Mouse (Mus musculus) heart, postnatal 0 days (tissue): ENCODE measurements around the gene Ntm. TPM values are rescaled to one million over a fixed set of nuclear protein-coding genes. Genes with fewer than 3 reads are reported as not detected.

ENCODE experiments used
- ATAC-seq: fragments of 200-750 bp; cut with Nextera tagmentation; 2 replicates; pipeline ENCODE4 v1.8.0; 2017; ENCODE audit warnings: low read depth, moderate number of reproducible peaks, moderate library complexity; ENCODE audit not compliant: insufficient read depth
- DNase-seq: peaks from one replicate; pipeline ENCODE4 v3.0.0-alpha.2; 2016; ENCODE audit warnings: low spot score
- H3K27ac ChIP-seq: fragments of 300-500 bp; sonication (generic); 2 replicates; pipeline ENCODE4 v1.5.1; 2014; ENCODE audit warnings: low read depth, mild to moderate bottlenecking
- H3K27me3 ChIP-seq: fragments of 300-500 bp; sonication (generic); 2 replicates; pipeline ENCODE4 v1.6.1; 2014; ENCODE audit warnings: low read length, mixed read lengths; ENCODE audit not compliant: control insufficient read depth, insufficient read depth
- H3K36me3 ChIP-seq: fragments of 300-500 bp; sonication (generic); replicated peaks from 2 replicates; pipeline ENCODE4 v1.6.1; 2014; ENCODE audit warnings: low read length, mixed read lengths; ENCODE audit not compliant: control insufficient read depth, insufficient read depth
- H3K4me1 ChIP-seq: fragments of 300-500 bp; sonication (generic); 2 replicates; pipeline ENCODE4 v1.6.1; 2014; ENCODE audit warnings: antibody characterized with exemption; ENCODE audit not compliant: control insufficient read depth, insufficient read depth
- H3K4me2 ChIP-seq: fragments of 300-500 bp; sonication (generic); 2 replicates; pipeline ENCODE4 v1.6.1; 2014; ENCODE audit warnings: low read depth, mild to moderate bottlenecking, low read length, moderate library complexity
- H3K4me3 ChIP-seq: fragments of 300-500 bp; sonication (generic); 2 replicates; pipeline ENCODE4 v1.5.1; 2014; ENCODE audit warnings: low read depth, low read length
- H3K9ac ChIP-seq: fragments of 300-500 bp; sonication (generic); replicated peaks from 2 replicates; pipeline ENCODE4 v1.6.1; 2014; ENCODE audit warnings: low read depth, low read length, mixed read lengths
- H3K9me3 ChIP-seq: fragments of 300-500 bp; sonication (generic); replicated peaks from 2 replicates; pipeline ENCODE4 v1.6.1; 2016; ENCODE audit warnings: low read length; ENCODE audit not compliant: control insufficient read depth
- CTCF ChIP-seq: IDR thresholded peaks from 2 replicates; pipeline ENCODE4 v1.5.1; 2016; ENCODE audit warnings: antibody characterized with exemption, control low read depth, low read depth
- EP300 ChIP-seq: IDR thresholded peaks from 2 replicates; pipeline ENCODE4 v1.6.1; 2016; ENCODE audit warnings: antibody characterized with exemption, low read depth
- WGBS: fragments of 180-500 bp; shearing (Covaris S2); extraction: QIAGEN DNeasy Blood & Tissue Kit; methylation state at CpG from one replicate; pipeline ENCODE4 v1.1.7; 2014; 5-methylcytosine and 5-hydroxymethylcytosine counted together
- polyA plus RNA-seq: library from polyadenylated mRNA; unstranded; fragments of >200 nt; fragmentation: Nextera tagmentation; extraction: Ambion mirVana; gene quantifications from 2 replicates; pipeline ENCODE4 v1.2.1, GENCODE M21; 2015
- total RNA-seq: library from RNA; depleted of rRNA; stranded (reverse); fragments of >200 nt; gene quantifications from 2 replicates; pipeline ENCODE4 v1.2.3, GENCODE M21; 2014; ENCODE audit warnings: low replicate concordance

Ntm gene
- total and polyA plus RNA-seq, 2 experiments from 2014 or later, result 7.1 to 8.8 TPM

GRCm38 (mm10) chr9:29727540-29728432 is 235.2 kb downstream of the Ntm start:
- Histone ChIP-seq H3K27ac (no peak overlapping the region), H3K9ac (no peak overlapping the region), H3K36me3 (no peaks in the 10 kb centered on the region), H3K4me1 (peaks cover 7% of the 10 kb centered on the region; the same call in 1 of the 2 replicates), H3K4me2 (peak overlapping the region; percentile 25; the same call in 1 of the 2 replicates), H3K9me3 (no peaks in the 10 kb centered on the region), H3K4me3 (no peak overlapping the region), H3K27me3 (no peaks in the 10 kb centered on the region)
- DNase-seq, result peak; percentile 50
- WGBS, result 45% methylated on average over 19 of the region's 19 CpGs
- no peak for ATAC-seq
- TF ChIP-seq CTCF, result no peak
- no peak for TF ChIP-seq EP300

GRCm38 (mm10) chr9:29721461-29721860 is 241.5 kb downstream of the Ntm start:
- Histone ChIP-seq H3K27me3 (no peaks in the 10 kb centered on the region), H3K9me3 (no peaks in the 10 kb centered on the region), H3K4me3 (no peak overlapping the region), H3K9ac (no peak overlapping the region), H3K4me1 (no peaks in the 10 kb centered on the region), H3K4me2 (no peak overlapping the region), H3K27ac (no peak overlapping the region), H3K36me3 (no peaks in the 10 kb centered on the region)
- TF ChIP-seq EP300 (no peak), CTCF (no peak)
- 41% methylated on average over 1 of the region's 1 CpGs for WGBS
- no peak for DNase-seq
- no peak for ATAC-seq

- H3K27me3 ChIP-seq, result no peaks in the 10 kb centered on the region
- no peak overlapping the region for H3K4me3 ChIP-seq
- no peak for ATAC-seq
- H3K4me1 ChIP-seq, result no peaks in the 10 kb centered on the region
- H3K4me2 ChIP-seq, result no peak overlapping the region
- 27% methylated on average over 2 of the region's 2 CpGs for whole genome bisulfite sequencing
- no peak overlapping the region for H3K9ac ChIP-seq
- DNase-seq, result no peak
- no peaks in the 10 kb centered on the region for H3K9me3 ChIP-seq
- H3K36me3 ChIP-seq, result no peaks in the 10 kb centered on the region
- no peak for TF ChIP-seq CTCF
- no peak for TF ChIP-seq EP300
- no peak overlapping the region for H3K27ac ChIP-seq
Observed at GRCm38 (mm10) chr9:29716795-29717194, 246.1 kb downstream of the Ntm start.

DNA sequence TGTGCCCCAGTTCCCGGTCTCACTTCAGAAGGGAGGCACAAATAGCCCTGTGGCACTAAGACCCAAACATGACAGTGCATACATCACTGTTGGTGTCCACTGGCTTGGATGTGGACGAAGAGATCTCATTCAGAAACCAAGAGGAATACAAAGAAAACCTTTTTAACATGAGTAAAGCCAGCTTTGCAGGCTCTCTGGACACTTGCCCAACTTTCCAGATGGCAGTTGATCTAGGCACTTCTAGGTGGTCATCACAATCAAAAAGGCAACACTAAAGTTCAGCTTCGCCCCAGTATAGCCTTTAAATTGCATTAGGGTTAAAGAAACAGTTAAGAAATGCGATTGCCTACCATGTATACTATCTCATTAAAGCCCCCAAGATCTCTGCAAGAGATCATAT is 264.7 kb downstream of the Ntm start:
- DNase-seq (no peak), ATAC-seq (no peak)
- Histone ChIP-seq H3K4me3 (no peak overlapping the region), H3K36me3 (no peaks in the 10 kb centered on the region), H3K27me3 (no peaks in the 10 kb centered on the region), H3K9ac (no peak overlapping the region), H3K4me2 (no peak overlapping the region), H3K27ac (no peak overlapping the region), H3K4me1 (no peaks in the 10 kb centered on the region), H3K9me3 (no peaks in the 10 kb centered on the region)
- TF ChIP-seq EP300 (no peak), CTCF (no peak)
- WGBS, result 63% methylated on average over 4 of the region's 4 CpGs

DNA sequence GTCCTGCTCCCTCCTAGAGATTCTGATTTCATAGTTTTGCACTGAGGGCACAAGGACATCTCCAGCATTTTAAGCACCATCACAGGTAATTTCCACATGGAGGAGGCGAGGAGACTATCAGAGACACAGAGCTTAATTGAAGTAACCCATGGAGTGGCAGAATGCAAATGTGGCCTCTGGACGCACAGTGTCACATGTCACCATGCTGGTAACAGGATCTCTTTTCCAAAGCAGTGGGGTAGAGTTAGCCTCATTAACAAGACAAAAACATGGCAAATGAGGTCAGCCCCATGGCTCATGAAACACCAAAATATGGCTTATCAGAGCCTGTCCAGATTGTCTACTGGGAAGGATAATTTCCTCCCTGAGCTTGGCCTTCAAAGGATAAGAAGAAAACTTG is 268.8 kb downstream of the Ntm start:
- H3K27me3 ChIP-seq, result no peaks in the 10 kb centered on the region
- DNase-seq, result no peak

More for the DNA sequence above, 268.8 kb downstream of the Ntm start:
- Histone ChIP-seq H3K36me3 (no peaks in the 10 kb centered on the region), H3K4me1 (no peaks in the 10 kb centered on the region), H3K4me2 (no peak overlapping the region), H3K4me3 (no peak overlapping the region), H3K9ac (no peak overlapping the region), H3K9me3 (no peaks in the 10 kb centered on the region), H3K27ac (no peak overlapping the region)
- ATAC-seq, result no peak
- no peak for TF ChIP-seq CTCF
- TF ChIP-seq EP300, result no peak
- WGBS, result 68% methylated on average over 2 of the region's 2 CpGs
